Mouse (Mus musculus) erythroblast, embryonic 14.5 days (primary cell): ENCODE results near the gene Arhgef6.

Experiments used
- GATA1 ChIP-seq: IDR thresholded peaks from 2 replicates; pipeline ENCODE4 v1.6.1; 2012; ENCODE audit warnings: low read length, inconsistent platforms, mixed read lengths
- TAL1 ChIP-seq: IDR thresholded peaks from 3 replicates; pipeline ENCODE4 v1.6.1; 2012; ENCODE audit warnings: low read length, inconsistent platforms, mixed read lengths

DNA sequence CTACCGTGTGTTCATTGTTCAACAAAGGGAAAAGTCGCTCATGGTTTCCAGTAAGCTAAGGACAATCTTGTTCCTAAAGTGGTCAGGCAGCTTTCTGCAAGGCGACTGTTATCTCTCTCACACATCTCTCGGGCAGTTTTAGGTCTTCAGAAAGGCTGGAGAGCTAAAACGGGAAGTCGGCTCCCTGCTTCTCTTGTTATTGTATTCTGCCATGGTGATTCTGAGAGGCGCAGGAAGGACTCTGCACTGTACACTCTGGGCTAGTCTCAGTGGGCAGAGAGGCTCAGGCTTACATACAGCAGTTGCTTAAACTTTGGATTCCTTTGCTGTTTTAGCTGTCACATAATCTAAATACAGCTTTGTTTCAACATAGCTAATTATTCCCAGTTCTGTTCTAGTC is 39.6 kb downstream of the Arhgef6 start:
- TF ChIP-seq GATA1 = no peak
- TF ChIP-seq TAL1 = no peak
